Mouse (Mus musculus) T-helper 2 cell (primary cell): ENCODE data around the gene Dnajb8.

Source experiments
- in situ Hi-C: fragments of 300-600 bp; cut with MboI, MseI; formaldehyde crosslinking; loops from one replicate; pipeline ENCODE4 v1.15.1; 2025; ENCODE audit warnings: high pct_unique_total_duplicates

Gene Dnajb8

DNA sequence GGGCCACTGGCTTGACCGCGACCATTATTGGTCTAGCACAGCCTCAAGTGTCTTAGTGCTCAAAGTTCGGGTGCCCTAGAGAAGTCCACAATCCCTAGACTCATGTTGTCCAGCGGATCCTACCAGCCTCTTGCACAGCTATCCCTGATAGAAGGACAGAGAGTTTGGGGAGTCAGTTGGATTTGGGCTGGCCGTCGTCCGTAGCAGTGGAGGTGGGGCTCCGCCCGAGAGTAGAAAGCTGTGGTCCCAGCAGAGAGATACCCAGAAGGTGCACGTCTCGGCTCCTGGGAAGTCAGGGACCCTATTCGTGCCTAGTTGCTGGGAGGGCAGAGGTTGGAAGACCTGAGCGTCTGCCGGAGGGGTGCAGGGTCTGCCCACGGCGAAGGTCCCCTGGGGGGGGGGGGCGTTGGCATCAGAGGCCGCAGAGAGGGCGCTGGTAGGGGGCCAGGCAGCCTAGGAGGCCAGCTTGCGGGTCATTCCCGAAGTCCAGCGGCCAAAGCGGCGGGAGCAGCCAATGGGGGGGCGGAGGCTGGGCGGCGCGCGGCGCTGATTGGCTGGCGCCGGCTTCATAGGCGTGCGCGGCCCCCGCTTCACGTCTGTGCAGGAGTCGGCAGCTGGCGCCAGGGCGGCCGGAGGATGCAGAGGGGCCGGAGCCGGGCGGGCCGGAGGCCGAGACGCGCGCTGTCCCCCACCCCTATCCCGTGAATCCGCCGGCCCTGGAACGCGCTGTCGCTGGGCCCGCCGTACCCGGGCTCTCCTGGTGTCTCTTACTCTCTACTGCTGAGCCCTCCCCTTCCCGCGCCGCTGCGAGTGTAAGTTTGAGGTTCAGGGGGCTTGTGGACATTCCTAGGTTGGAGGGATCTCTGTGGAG is 23.8 kb upstream of the Dnajb8 start:
- in situ Hi-C loops = loop anchor here (10.0 kb wide), 1 partner anchor 636 kb away; no protein-coding TSS in a partner anchor

DNA sequence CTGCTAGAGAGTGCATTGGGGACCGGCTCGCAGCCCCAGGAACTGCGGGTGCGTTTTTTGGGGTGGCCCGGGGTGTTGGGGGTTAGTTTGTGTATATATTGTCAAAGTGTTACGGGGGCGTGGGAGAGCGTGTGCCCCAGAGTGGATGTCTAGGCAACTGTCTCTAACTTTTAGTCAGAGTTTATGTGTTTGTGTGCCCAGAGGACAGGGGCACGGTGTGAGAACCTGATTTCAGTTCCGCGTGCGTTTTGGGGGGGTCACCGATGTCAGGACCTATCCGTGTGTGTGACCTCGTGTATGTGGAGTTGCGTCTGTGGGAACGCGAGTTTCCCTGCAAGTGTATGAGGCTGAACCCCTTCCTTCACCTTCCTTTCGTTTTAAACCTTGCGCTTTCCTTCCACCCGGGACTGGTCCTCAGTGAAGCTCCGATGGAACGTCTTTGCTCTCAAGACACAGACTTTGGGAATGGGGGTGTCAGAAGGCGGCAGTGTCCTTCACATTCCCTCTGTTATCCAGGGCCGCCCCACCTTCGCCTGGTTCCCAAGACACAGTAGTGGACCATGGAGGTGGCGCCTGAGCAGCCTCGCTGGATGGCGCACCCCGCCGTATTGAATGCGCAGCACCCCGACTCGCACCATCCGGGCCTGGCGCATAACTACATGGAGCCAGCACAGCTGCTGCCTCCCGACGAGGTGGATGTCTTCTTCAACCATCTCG is 22.9 kb upstream of the Dnajb8 start:
- in situ Hi-C loops = loop anchor here (10.0 kb wide), 1 partner anchor 636 kb away; no protein-coding TSS in a partner anchor

DNA sequence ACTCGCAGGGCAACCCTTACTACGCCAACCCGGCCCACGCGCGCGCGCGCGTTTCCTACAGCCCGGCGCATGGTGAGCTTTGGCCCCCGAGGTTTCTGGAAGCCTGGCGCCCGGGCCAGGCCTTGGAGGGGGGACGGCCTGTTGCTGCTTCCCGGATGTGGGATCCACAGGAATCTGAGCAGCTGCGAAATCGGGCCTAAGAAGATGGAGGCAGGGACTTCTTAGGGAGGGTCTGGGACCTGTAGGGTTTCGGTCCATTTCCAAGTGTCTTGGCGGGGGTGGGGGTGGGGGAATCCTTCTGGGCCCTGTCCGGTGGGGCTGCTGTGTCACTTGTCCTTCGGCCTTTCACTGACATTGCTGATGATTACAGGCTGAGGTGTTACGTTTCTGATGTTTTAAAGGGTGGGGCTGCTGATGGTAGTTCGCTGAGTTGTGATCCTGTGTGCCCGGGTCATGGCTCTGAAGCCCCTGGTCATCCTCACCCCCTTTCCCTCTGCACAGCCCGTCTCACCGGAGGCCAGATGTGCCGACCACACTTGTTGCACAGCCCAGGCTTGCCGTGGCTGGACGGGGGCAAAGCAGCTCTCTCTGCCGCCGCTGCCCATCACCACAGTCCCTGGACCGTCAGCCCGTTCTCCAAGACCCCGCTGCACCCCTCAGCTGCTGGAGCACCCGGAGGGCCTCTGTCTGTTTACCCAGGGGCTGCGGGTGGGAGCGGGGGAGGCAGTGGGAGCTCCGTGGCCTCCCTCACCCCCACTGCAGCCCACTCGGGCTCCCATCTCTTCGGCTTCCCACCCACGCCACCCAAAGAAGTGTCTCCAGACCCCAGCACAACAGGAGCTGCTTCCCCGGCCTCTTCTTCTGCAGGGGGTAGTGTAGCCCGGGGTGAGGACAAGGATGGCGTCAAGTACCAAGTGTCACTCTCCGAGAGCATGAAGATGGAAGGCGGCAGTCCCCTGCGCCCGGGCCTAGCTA is 22.1 kb upstream of the Dnajb8 start:
- in situ Hi-C loops = loop anchor here (10.0 kb wide), 1 partner anchor 635 kb away; no protein-coding TSS in a partner anchor

DNA sequence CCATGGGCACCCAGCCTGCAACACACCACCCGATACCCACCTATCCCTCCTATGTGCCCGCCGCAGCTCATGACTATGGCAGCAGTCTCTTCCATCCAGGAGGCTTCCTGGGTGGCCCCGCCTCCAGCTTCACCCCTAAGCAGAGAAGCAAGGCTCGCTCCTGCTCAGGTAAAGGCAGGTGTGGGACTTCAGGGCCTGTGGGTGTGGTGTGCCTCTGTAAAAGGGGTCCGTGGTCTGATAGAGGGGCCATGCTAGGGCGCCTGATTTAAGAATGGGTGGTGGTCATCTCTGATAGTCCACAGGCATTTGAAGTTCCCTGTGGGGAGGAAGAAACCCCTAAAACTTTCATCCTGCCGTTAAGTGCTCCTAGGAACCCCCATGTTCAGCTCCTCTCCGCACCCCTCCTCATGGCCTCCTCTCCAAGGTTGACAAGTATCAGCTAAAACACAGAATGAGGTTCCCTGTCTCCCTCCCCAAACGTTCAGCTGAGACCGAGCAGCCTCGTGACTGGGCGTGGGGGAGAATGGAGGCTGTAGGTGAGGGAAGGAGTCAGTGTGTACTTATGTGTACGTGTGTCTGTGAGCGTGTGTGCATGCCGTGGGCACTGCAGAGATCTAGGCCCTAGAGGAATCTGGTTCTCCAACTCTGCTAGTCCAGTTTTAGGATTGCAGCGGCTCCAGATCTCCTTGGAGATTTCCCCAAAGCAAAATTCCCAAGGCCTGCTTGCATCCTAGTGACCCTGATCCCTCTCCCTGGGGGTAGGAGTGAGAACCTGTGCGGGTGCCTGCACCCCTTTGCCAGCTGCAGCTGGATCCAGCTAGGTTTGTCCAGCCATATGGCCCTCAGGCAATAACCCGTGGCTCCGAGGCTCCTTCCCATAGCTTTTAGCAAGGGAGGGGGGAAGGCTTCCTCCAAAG is 21.1 kb upstream of the Dnajb8 start:
- in situ Hi-C loops = no loop called here

DNA sequence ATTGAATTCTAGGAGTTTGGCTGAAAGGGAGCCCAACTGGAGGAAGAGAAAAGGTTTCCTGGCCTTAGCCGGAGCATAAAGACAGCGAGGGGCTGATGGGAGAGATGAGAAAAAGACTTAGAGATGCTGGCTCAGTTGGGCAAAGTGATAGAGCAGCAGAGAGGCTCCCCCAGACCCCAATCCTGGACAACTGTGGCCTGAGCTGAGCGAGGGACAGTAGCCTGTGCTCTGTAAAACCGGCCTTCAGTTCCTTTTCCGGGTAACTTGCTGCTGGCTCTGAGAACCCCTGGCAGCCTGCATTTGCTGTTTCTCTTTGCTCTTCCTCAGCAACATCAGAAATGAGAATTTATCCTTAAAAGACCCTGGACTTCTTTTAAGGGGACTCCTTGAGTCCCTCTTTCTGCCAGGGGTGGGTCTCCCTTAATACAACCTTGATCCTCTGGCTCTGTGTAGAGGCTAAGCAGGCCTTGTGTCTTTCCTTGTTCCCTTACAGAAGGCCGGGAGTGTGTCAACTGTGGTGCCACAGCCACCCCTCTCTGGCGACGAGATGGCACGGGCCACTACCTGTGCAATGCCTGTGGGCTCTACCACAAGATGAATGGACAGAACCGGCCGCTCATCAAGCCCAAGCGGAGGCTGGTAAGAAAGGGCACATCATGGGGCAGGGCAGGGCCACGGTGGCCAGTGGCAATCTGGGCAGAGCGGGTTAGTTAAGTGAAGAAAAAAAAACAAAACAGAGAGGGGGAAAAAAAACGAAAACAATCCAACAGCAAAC is 20.0 kb upstream of the Dnajb8 start:
- in situ Hi-C loops = no loop called here

DNA sequence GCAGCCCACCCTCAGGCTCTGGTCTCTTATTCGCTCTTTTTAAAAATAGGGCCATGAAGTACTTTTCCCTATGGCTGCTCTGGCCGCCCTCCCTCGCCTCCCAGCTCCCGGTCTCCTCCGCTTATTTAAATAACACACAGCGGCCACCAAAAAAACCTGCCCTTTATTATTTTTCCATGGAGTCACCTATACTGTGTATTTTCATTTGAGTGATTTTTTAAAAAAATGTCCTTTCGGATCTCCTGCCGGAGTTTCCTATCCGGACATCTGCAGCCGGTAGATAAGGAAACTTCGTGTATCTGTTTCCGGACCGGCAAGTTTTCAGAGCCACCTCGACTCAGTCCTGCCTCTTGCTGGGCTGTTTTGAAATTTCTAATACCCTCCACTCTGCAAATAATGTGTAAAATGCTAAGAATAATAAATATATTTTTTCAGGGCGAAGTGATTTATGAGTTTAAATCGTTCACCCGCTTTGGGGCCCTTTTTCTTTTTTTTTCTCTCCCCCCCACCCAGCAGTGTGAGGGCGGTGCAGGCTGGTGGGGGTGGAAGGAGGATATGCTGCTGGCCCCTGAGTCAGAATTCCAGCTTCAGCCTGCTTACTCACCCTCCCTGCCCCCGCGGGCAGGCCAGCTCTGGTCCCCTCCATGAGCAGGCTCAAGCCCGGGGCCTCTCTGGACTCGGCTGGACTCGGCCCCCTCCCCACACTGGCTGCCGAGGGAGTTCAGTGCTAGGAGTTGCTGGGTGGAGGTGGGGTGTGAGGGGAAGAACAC is 19.0 kb upstream of the Dnajb8 start:
- in situ Hi-C loops = no loop called here

DNA sequence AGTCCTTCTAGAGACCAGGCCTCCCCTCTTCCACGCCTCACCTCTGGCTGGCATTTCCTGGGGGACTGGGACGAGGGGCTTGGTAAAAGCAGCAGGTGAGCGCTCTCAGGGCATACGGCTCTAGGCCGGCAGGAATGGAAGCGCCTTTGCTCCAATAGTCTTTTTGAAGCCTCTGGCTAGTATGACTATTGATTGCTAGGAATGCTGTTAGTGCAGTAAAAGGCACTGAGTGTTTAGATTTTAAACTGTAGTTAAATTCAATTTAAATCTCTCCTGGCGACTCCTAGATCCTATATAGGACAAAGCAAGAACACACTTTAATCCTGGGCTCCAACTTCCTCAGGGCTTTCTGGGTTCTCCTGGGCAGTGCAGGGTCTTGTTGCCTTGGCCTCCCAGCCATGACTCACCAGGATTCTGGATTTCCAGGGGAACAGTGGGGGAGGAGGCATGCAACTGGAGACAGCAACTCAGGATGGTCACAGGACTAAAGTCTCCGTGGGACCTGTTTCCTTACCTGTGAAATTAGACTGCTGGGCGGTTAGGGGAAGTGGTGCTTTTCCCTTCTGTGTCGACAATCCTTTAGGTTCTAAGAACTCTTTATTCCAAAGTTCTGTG is 18.2 kb upstream of the Dnajb8 start:
- in situ Hi-C loops = no loop called here

DNA sequence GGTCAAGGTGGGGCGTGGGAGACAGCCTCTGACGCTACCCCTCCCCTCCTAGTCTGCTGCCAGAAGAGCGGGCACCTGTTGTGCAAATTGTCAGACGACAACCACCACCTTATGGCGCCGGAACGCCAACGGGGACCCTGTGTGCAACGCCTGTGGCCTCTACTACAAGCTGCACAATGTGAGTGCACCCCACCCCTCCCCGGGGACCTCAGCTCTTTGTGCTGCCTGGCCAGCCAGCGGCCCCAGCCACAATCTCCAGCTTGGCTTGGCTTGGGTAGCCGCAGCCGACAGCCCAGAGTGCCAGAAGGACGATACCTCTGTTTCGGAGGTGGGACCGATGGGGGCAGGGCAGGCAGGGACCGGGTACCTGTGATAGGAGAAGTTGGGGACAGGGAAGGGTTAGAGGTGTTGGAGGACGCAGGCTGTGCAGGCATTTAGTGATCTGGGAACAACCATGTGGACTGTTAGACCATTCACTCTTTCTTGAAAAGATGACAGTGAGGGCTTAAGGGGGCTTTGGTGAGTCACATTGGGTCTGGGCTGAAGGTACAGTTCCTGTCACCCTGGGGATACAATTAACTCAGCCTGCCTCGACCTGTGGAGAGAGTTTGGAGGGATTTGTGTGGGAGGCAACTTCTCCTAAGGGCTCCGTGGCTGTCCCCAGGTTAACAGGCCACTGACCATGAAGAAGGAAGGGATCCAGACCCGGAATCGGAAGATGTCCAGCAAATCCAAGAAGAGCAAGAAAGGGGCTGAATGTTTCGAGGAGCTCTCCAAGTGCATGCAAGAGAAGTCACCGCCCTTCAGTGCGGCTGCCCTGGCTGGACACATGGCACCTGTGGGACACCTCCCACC is 17.3 kb upstream of the Dnajb8 start:
- in situ Hi-C loops = no loop called here

DNA sequence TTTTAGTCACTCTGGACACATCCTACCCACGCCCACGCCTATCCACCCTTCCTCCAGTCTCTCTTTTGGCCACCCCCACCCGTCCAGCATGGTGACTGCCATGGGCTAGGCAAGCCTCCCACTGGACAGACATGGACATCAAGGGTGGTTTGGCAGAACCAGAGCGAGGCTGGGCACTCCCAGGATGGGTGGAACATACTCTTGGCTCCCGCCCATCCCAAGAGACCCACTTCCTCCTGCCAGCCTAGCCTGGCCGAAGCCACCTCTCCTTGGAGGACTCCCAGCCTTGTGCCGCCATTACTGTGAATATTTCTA is 16.7 kb upstream of the Dnajb8 start:
- in situ Hi-C loops = no loop called here

DNA sequence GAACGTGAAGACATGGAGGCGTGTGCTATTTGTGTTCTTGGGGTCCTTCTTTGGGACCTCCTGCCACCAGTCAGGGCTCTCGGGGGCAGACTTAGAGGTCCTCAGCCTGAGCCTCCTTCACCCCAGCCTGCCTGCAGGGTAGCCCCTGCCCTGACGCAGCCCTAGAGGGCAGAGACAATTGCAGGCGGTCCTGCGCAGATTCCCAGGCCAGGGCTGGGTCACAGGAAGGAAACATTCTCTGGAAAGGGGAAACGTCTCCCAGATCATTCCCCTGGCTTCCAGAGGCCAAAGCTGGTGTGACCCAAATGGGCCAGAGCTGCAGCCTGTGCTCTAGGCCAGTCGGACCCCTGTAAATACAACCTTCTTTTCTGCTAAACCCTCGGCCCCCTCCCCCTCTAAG is 16.1 kb upstream of the Dnajb8 start:
- in situ Hi-C loops = no loop called here

DNA sequence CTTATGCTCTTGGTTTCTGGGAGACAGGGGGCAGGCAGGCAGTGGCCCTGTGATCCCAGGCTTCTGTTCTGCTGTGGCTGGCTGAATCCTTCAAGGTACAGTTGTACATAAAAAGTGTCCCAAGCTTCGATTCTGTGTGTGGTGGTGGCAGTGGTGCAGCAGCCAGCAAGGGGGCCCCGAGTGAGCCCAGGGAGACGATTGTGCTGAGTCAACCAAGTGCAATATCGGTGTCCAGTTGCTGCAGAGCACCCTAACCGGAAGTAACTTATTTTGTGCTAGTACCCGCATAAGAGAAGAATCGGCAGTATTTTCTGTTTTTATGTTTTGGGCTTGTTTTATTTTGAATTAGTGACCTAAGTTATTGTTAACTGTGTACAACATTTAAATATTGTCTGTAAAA is 15.5 kb upstream of the Dnajb8 start:
- in situ Hi-C loops = no loop called here

DNA sequence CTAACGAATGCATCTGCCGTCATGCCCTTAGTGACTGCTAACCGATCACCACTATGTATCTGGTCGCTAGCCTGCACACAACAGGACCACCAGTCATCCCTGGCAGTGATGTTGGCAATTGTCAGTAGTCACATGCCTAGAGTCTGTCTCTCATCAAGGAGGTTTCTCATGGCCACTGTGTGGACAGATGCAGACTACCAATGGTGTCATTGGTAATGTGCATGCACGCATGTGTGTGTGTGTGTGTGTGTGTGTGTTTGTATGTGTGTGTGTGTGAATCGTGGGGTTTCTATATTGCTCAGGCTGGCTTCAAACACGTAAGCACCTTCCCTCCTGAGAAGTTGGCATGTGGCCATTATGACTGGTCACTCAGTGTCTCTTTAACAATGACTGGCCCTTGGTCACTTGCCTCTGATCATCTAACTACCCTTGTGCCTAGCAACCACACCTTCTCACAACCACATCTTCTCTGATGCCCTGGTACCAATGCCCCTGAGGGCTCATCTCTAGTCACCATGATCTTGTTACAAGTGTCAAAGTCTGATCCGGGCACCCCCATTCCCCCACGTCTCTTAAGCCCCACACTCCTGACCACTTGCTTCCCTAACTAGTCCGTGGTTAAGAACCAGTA is 14.6 kb upstream of the Dnajb8 start:
- in situ Hi-C loops = no loop called here

DNA sequence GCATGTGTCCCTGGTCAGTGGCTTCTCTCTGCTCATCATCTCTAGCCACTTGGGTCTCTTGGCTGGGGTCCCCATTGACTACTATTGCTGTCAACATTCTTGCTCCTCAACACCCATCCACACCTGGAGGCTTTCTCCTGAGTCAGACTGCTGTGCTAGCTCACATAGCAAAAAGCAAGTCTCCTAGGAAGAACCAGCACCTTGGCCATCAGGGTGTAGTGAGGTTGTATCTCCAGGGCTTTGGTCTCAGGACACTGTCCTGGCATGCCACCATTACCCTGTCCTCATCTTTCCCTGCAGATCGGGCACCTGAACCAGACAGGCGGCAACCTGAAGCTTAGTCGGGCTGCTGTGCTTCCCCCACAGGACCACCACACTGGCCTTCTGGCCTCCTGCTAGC is 13.7 kb upstream of the Dnajb8 start:
- in situ Hi-C loops = no loop called here

DNA sequence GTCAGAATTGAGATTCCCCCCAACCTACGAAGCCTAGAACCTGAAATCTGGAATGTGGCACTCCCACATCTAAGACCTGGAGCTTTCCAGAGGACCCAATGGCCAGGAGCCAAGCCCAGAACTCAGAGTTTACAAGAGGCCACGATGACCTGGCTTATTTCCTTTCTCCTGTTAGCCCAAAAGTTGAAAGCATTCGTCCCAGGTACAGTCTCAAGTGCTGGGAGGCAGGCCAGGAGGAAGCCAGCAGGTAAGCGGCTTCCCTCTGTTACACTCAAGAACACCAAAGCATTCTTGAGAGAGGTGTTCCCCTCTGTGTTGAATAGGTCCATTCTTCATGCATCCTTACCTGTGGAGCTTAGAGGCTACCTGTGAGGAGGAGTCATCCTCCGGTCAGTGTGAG is 12.6 kb upstream of the Dnajb8 start:
- in situ Hi-C loops = no loop called here

DNA sequence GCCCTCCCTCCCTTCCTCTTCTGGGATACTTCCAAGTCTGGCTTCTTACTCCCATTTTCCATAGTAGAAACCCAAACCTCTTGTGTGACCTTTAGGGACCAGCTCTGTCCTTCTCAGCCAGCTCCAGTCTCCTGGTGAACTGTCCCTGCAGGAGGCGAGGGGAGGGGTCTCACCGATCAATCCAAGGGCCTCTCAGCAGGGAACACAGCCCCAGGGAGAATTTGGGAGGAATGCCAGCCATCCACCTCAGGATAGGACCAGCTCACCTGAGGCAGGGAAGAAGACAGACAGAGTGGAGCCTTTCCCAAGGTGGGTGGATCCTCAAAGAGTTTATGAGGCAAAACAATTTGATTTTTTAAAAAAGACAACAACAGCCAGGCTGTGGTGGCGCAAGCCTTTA is 11.9 kb upstream of the Dnajb8 start:
- in situ Hi-C loops = no loop called here

DNA sequence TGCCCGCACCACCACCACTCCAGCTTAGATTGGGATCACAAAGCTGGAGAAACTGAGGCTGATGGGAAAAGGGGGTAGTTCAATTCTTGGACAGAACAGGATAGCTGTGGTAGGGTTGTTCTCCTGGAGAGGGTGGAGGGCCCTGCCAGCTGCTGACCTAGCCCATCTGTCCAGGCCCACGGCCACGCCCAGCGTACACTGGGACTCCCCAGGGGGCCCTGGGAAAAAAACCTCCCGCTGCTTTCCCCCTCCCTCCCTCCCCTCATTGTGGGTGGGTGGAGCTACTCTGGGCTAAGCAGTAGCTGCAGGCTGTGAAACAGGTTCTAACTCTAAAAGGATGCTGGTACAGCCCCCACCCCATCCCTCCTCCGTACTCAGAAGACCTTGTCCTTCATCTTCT is 6.3 kb upstream of the Dnajb8 start:
- in situ Hi-C loops = no loop called here

DNA sequence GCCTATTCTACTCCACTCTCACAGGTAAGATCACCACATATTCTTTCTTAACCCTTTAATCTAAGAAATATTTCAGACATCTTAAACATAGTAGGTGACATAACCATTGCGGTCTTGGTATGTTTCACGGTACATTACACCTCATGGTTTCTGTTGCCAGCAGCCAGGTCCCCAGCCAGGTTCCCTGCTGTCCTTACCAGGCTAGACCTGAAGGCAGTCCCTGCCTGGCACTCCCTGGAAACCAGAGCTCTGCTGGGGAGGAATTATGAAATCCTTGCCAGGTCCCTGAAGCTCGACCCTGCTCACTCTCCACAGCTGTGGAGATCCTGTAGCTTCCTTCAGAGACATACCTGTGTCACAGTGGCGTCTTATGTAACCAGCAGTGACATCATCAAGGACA is 5.9 kb upstream of the Dnajb8 start:
- in situ Hi-C loops = no loop called here
